Mouse (Mus musculus) mature B cell (primary cell): ENCODE measurements at regions not wholly inside any gene's neighbourhood (a gene's known extent, or its start where the extent isn't known, plus 50 kb on each side); places are given as distances from the start of the nearest gene placed in this dataset.

Experiments used
- in situ Hi-C: fragments of 300-500 bp; cut with MboI; formaldehyde crosslinking; loops from 2 replicates; pipeline ENCODE4 v1.14.3; 2019

DNA sequence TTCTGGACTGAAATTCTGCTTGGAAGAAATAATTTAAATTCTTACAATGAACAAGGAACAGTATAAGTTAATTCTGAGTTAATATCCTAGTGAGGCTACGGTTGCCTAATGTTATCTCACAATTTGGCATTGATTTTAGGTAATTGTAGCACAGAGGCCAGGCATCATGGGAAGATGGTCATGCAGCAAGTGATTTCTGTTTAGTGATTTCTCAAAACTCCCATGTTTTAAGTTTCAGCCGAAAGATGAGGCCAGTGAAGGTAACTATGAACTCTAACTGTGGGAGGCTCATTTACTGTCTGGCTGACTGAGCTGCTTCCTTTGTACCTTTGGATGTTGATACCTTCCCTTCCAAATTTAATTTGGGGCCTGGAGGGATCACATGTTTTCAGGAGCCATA, 65.6 kb upstream of the Cwc22 start:
- in situ Hi-C loops = no loop called here

DNA sequence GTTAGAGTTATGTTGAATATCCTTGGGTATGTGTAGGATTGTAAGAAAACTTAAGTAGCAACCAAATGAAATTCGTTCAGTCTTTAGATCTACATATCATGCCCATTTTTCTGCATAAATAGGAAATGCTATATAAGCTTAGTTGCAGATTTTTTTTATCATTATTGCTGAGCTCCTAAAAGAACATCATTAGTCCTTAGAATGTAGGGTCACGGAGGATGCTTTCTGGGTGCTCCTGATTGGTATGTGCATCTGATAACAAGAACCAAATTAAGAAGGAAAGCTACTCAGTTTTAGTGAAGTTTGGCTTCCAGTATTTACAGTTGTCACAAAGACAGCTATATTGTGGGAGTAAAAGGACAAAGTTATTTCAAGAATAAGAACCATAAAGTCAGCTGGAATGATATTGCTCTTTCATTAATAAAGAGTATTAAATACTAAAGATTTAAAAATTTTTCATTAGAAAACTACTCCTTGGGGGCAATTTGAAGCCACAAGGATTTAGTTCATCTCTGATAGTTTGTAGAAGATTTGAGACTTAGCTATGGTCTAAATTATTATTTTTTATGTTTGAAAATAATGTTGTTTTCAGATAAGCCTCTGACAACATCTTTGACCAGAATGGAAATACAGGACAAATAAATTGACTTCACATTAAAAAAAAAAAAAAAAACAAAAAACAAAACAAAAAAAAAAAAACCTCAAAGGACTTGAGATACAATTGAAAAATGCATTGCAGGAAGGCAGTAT, 65.1 kb upstream of the Cwc22 start:
- in situ Hi-C loops = no loop called here

DNA sequence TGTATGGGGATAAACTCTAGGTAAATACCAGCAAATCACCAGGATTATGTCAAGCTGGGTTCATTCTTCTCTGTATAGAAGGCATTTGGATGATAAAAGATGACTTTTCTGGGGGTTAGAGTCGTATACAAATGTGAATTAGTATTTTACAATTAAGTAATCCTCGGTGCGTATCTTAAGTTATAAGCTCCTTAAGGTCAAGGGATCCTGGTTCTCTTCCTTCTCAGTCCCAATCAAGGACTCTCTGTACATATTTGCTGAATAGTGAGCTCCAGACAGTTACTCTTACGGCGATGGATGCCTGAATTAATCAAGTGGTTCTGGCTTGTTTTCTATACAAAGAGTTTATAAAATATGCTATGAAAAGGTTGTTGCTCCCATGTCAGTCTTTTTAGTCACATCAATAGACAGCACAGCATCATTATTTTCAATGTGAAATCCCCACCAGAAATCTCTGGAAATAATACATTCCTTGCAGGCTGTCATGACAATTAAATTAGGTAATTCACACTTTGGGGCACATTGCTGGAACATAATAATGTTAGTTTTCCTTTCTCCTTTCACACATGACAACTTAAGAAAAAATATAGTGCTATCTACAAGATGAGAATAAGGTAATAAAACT, 64.0 kb upstream of the Cwc22 start:
- in situ Hi-C loops = no loop called here

- in situ Hi-C loops = no loop called here
Measured at GRCm38 (mm10) chr2:78008094-78008493, 61.9 kb upstream of the Cwc22 start.

DNA sequence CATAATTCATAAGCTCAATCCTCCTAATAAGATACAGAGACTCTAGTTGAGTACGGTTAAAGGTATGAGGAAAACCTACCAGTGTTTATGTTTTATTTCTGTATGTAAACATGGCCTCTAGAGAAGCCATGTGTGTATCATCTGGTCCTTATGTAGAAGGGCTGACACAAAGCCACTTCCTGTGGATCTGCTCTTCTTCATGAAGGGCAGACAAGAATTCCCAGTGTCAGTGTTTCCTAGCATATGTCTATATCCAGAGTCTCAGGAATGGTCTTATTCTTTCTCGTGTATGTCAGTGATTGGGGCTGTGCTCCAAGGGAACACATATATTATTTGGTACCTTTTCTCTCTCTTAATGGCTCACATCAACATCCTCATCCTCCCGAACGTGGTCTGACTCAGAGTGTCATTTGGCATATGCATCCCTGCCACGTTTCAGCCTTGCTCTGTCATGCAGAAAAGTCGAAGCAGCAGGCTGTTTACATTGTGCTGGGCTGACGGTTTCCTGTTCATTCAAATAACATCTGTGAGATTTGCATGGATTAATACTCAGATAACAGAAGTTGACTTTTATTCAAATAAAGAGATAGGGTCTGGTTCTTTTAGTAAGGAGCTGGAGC, 59.3 kb upstream of the Cwc22 start:
- in situ Hi-C loops = no loop called here

- in situ Hi-C loops = no loop called here
Measured at GRCm38 (mm10) chr2:78004426-78004825, 58.3 kb upstream of the Cwc22 start.
